Mouse (Mus musculus) thymus, postnatal 25 days (tissue): ENCODE data around the gene Akna.
A peak's percentile ranks its signal among the peaks of the same experiment; 100 is the strongest.

Experiments used
- DNase-seq: peaks from one replicate; pipeline ENCODE4 v3.0.0; 2022

The Akna gene

GRCm38 (mm10) chr4:63403040-63403959 lies at the start of gene Akna:
Gene Akna (minus strand): TSS chr4:63403354.
- DNase-seq, result peak; percentile 87

- DNase-seq, result no peak
These were observed 49.4 kb upstream of the Akna start for GRCm38 (mm10) chr4:63452555-63452954.

- no peak for DNase-seq
These were observed 47.4 kb upstream of the Akna start for GRCm38 (mm10) chr4:63450551-63450950.

- DNase-seq, result no peak
These were observed 41.4 kb upstream of the Akna start for GRCm38 (mm10) chr4:63444362-63445066.

GRCm38 (mm10) chr4:63443101-63443500 lies 39.9 kb upstream of the Akna start:
- no peak for DNase-seq

GRCm38 (mm10) chr4:63441616-63442015 lies 38.5 kb upstream of the Akna start:
- no peak for DNase-seq

- DNase-seq, result no peak
These were observed 37.1 kb upstream of the Akna start for GRCm38 (mm10) chr4:63440262-63440661.

- no peak for DNase-seq
These were observed 34.8 kb upstream of the Akna start for GRCm38 (mm10) chr4:63437968-63438367.

GRCm38 (mm10) chr4:63437119-63437815 lies 34.1 kb upstream of the Akna start:
- DNase-seq, result no peak

- DNase-seq, result no peak
These were observed 32.2 kb upstream of the Akna start for GRCm38 (mm10) chr4:63435402-63435801.

- DNase-seq, result no peak
These were observed 27.9 kb upstream of the Akna start for GRCm38 (mm10) chr4:63431098-63431497.

- DNase-seq, result no peak
These were observed 27.2 kb upstream of the Akna start for GRCm38 (mm10) chr4:63430357-63430756.

GRCm38 (mm10) chr4:63426308-63426707 lies 23.2 kb upstream of the Akna start:
- DNase-seq, result no peak

GRCm38 (mm10) chr4:63423811-63424210 lies 20.7 kb upstream of the Akna start:
- no peak for DNase-seq

- no peak for DNase-seq
These were observed 20.1 kb upstream of the Akna start for GRCm38 (mm10) chr4:63423231-63423630.

GRCm38 (mm10) chr4:63420143-63420920 lies 17.2 kb upstream of the Akna start:
- no peak for DNase-seq

- DNase-seq, result no peak
These were observed 15.1 kb upstream of the Akna start for GRCm38 (mm10) chr4:63418270-63418669.

- peak; percentile 80 for DNase-seq
These were observed 14.3 kb upstream of the Akna start for GRCm38 (mm10) chr4:63417318-63417957.

GRCm38 (mm10) chr4:63414951-63415350 lies 11.8 kb upstream of the Akna start:
- DNase-seq, result peak; percentile 46

- no peak for DNase-seq
These were observed 8.1 kb upstream of the Akna start for GRCm38 (mm10) chr4:63411222-63411621.

GRCm38 (mm10) chr4:63410583-63410934 lies 7.4 kb upstream of the Akna start:
- peak; percentile 96 for DNase-seq

- DNase-seq, result peak; percentile 78
These were observed 6.9 kb upstream of the Akna start for GRCm38 (mm10) chr4:63409908-63410582.
